Mouse (Mus musculus): ENCODE measurements around the gene Gna14. TPM values are rescaled to one million over a fixed set of nuclear protein-coding genes. Genes with fewer than 3 reads are reported as not detected.

Gene Gna14
- polyA plus RNA-seq, 1 experiment from 2014 or later, result 1.4 TPM

DNA sequence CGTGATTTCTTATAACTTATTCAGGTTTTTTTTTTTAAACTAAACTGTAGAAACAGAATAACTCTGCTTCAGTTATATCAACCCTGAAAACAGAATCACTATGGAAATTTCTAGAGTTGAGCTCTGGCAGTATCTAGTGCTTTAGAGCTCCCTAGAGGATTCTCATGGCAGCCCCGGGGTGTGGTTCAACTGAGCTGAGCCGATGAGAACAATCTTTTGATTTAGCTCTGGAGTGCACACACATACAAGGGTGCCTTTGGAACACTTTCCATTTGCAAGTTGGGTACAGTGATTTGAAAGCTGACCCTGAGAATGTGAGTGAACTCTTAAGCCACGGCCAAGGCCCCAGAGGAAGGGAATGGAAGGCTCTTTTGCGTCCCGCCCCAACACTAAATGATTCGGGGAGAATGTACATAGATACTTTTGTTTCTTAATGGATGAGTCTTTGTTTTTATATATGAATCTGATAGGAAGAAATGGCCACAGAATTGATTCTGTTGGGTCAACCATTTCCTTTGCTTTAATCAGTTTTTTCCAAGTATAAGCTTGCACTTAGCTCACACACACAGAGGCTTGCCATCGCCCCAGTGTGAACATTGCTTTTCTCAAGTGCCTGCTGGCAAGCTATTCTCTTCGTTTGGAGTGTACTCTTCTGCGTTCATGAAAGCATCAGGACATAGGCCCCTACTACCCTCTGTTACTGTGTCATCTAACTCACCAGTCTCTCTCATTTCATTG, 75.0 kb downstream of the Gna14 start:
- 76% methylated on average over 10 of the region's 10 CpGs for WGBS (ENCODE audit: insufficient replicate concordance)
- Histone ChIP-seq H3K4me3 (ENCODE audit: low read depth, low read length) (no peak overlapping the region), H3K9me3 (replicated peaks; ENCODE audit: control insufficient read depth, low read length) (peaks cover 3% of the 10 kb centered on the region; the same call in 1 of the 2 replicates), H3K27me3 (ENCODE audit: control insufficient read depth, insufficient read depth, low read length) (no peaks in the 10 kb centered on the region), H3K36me3 (ENCODE audit: control insufficient read depth, insufficient read depth, low read length) (no peaks in the 10 kb centered on the region), H3K4me1 (ENCODE audit: control insufficient read depth, insufficient read depth, low read length) (peaks cover 7% of the 10 kb centered on the region; the same call in 1 of the 2 replicates), H3K27ac (ENCODE audit: low read depth, low read length) (peak overlapping the region; percentile 29; the same call in 1 of the 2 replicates), H3K4me2 (peak overlapping the region; percentile 31; the same call in 1 of the 2 replicates), H3K9ac (ENCODE audit: low read depth, low read length) (no peak overlapping the region)
- no peak for ATAC-seq (replicated peaks; ENCODE audit: insufficient number of reproducible peaks, low FRiP score, low TSS enrichment)

DNA sequence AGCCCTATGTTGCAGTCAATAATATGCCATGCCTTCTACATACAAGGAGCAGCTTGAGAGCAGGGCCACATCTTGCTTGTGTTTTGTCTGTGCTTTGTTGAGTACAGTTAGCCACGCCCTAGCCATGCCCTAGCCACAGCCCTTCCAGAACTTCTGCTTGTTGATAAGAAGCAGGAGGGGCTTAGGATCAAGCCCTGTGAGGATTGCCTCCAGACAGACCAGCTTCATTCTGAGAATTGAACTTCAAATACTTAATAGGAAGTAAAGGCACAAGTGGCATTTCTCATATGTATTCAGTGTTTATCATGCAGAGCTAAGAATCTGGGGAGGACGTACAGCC, 75.5 kb downstream of the Gna14 start:
- Histone ChIP-seq H3K4me1 (ENCODE audit: control insufficient read depth, insufficient read depth, low read length) (peaks cover 7% of the 10 kb centered on the region; the same call in 1 of the 2 replicates), H3K9ac (ENCODE audit: low read depth, low read length) (no peak overlapping the region), H3K36me3 (ENCODE audit: control insufficient read depth, insufficient read depth, low read length) (no peaks in the 10 kb centered on the region), H3K4me3 (ENCODE audit: low read depth, low read length) (no peak overlapping the region), H3K4me2 (peak overlapping the region; percentile 31; the same call in 1 of the 2 replicates), H3K27me3 (ENCODE audit: control insufficient read depth, insufficient read depth, low read length) (no peaks in the 10 kb centered on the region), H3K9me3 (replicated peaks; ENCODE audit: control insufficient read depth, low read length) (peaks cover 3% of the 10 kb centered on the region; the same call in 1 of the 2 replicates), H3K27ac (ENCODE audit: low read depth, low read length) (peak overlapping the region; percentile 29; the same call in 1 of the 2 replicates)
- 50% methylated on average over 2 of the region's 2 CpGs for WGBS (ENCODE audit: insufficient replicate concordance)
- ATAC-seq (replicated peaks; ENCODE audit: insufficient number of reproducible peaks, low FRiP score, low TSS enrichment), result peak; percentile 85

DNA sequence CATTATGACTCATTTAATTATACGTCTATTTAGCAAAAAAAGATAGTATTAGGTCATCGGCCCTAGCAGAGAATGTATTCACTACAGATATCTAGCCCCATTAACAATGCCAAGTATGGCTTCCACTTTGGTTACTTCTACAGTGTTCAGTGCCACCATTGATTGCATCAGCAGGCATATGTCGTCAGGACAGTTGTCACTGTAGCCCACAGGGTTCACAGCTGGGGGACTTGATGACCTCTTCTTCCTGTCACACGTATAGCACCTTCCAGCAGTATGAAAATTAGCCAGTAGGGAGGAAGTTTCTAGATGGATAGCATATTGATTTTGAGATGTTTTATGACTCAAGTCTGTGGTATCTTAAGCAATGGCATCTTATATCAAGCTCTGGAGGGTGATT, 78.6 kb downstream of the Gna14 start:
- 74% methylated on average over 4 of the region's 4 CpGs for WGBS (ENCODE audit: insufficient replicate concordance)
- Histone ChIP-seq H3K27ac (ENCODE audit: low read depth, low read length) (no peak overlapping the region), H3K4me1 (ENCODE audit: control insufficient read depth, insufficient read depth, low read length) (peaks cover 7% of the 10 kb centered on the region; the same call in 1 of the 2 replicates), H3K4me3 (ENCODE audit: low read depth, low read length) (no peak overlapping the region), H3K4me2 (no peak overlapping the region), H3K9ac (ENCODE audit: low read depth, low read length) (no peak overlapping the region), H3K9me3 (replicated peaks; ENCODE audit: control insufficient read depth, low read length) (no peaks in the 10 kb centered on the region), H3K36me3 (ENCODE audit: control insufficient read depth, insufficient read depth, low read length) (no peaks in the 10 kb centered on the region), H3K27me3 (ENCODE audit: control insufficient read depth, insufficient read depth, low read length) (no peaks in the 10 kb centered on the region)
- ATAC-seq (replicated peaks; ENCODE audit: insufficient number of reproducible peaks, low FRiP score, low TSS enrichment), result no peak

DNA sequence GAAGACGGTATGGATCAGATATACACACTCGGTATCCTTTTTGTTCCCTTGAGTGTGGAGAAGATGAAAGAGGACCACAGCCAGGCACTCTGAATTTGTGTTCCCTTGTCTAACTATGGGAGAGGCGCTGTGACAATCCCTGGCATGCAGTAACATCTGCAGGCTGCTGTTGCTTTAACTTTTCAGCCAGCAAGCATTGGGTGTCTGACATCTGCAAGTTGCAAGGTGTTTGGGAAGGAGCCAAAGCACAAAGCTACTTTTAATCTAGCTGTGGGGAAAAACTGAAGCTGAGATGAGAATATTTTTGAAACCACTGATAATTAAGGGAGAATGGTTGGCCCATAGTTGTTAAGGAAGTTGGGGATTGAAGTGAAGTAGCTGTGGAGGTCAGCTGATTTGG, 83.0 kb downstream of the Gna14 start:
- no peak overlapping the region for H3K4me2 ChIP-seq
- H3K27ac ChIP-seq (ENCODE audit: low read depth, low read length), result no peak overlapping the region
- no peaks in the 10 kb centered on the region for H3K4me1 ChIP-seq (ENCODE audit: control insufficient read depth, insufficient read depth, low read length)
- 69% methylated on average over 3 of the region's 3 CpGs for WGBS (ENCODE audit: insufficient replicate concordance)
- no peak overlapping the region for H3K9ac ChIP-seq (ENCODE audit: low read depth, low read length)
- no peak overlapping the region for H3K4me3 ChIP-seq (ENCODE audit: low read depth, low read length)
- no peak for ATAC-seq (replicated peaks; ENCODE audit: insufficient number of reproducible peaks, low FRiP score, low TSS enrichment)
- no peaks in the 10 kb centered on the region for H3K36me3 ChIP-seq (ENCODE audit: control insufficient read depth, insufficient read depth, low read length)
- no peaks in the 10 kb centered on the region for H3K9me3 ChIP-seq (replicated peaks; ENCODE audit: control insufficient read depth, low read length)
- no peaks in the 10 kb centered on the region for H3K27me3 ChIP-seq (ENCODE audit: control insufficient read depth, insufficient read depth, low read length)

DNA sequence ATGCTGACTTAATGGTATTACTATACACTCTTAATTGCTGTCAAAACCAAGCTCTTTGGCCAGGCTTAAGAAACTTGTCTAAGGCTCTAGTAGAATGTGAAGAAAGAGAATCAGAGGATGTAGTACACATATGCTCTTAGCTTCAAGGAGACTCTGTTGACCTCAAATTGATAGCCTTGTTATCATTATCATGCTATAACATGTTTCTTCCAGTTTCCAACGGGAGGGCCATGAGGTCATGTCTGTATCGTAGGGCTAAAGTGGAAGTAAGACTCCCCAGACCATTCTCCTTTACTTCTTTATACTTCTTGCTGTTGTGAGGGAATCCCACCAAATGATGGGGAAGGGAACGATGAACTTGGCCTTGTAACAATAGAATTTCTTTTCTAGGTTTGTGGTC, 85.0 kb downstream of the Gna14 start:
- no peaks in the 10 kb centered on the region for H3K9me3 ChIP-seq (replicated peaks; ENCODE audit: control insufficient read depth, low read length)
- no peak overlapping the region for H3K27ac ChIP-seq (ENCODE audit: low read depth, low read length)
- H3K36me3 ChIP-seq (ENCODE audit: control insufficient read depth, insufficient read depth, low read length), result no peaks in the 10 kb centered on the region
- no peaks in the 10 kb centered on the region for H3K27me3 ChIP-seq (ENCODE audit: control insufficient read depth, insufficient read depth, low read length)
- ATAC-seq (replicated peaks; ENCODE audit: insufficient number of reproducible peaks, low FRiP score, low TSS enrichment), result no peak
- H3K4me2 ChIP-seq, result no peak overlapping the region
- 76% methylated on average over 3 of the region's 3 CpGs for WGBS (ENCODE audit: insufficient replicate concordance)
- no peak overlapping the region for H3K4me3 ChIP-seq (ENCODE audit: low read depth, low read length)
- H3K9ac ChIP-seq (ENCODE audit: low read depth, low read length), result no peak overlapping the region
- H3K4me1 ChIP-seq (ENCODE audit: control insufficient read depth, insufficient read depth, low read length), result no peaks in the 10 kb centered on the region

DNA sequence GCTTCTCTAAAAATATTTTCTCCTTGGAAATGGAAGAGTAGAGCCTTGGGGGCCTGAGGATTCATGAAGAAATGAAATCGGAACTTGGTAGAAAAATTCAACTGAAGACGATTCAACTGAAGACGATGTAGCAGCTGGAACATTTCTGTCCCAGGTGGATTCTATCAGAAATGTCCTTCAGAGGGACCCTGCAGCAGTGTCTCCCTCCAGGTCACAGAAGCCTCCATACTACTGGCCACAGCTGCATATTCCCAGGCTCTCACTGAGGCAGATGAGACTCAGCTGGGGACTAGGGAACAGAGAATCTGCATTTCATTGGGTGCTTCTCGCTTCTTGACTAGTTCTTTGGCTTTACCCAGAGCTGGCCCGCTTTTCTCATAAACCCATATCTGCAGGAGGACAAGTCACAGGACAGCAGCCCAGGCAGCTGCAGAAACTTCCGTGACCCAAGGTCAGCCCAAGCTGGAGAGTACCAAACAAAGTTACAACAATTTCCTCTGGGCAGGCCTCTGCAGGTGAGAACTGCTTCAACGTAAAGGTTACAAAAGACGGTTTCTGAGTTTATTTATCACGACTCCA, 90.8 kb downstream of the Gna14 start:
- H3K9ac ChIP-seq (ENCODE audit: low read depth, low read length), result no peak overlapping the region
- H3K36me3 ChIP-seq (ENCODE audit: control insufficient read depth, insufficient read depth, low read length), result no peaks in the 10 kb centered on the region
- no peaks in the 10 kb centered on the region for H3K9me3 ChIP-seq (replicated peaks; ENCODE audit: control insufficient read depth, low read length)
- no peak overlapping the region for H3K27ac ChIP-seq (ENCODE audit: low read depth, low read length)
- 80% methylated on average over 9 of the region's 9 CpGs for WGBS (ENCODE audit: insufficient replicate concordance)
- H3K4me1 ChIP-seq (ENCODE audit: control insufficient read depth, insufficient read depth, low read length), result no peaks in the 10 kb centered on the region
- H3K4me2 ChIP-seq, result no peak overlapping the region
- no peaks in the 10 kb centered on the region for H3K27me3 ChIP-seq (ENCODE audit: control insufficient read depth, insufficient read depth, low read length)
- ATAC-seq (replicated peaks; ENCODE audit: insufficient number of reproducible peaks, low FRiP score, low TSS enrichment), result no peak
- H3K4me3 ChIP-seq (ENCODE audit: low read depth, low read length), result no peak overlapping the region

DNA sequence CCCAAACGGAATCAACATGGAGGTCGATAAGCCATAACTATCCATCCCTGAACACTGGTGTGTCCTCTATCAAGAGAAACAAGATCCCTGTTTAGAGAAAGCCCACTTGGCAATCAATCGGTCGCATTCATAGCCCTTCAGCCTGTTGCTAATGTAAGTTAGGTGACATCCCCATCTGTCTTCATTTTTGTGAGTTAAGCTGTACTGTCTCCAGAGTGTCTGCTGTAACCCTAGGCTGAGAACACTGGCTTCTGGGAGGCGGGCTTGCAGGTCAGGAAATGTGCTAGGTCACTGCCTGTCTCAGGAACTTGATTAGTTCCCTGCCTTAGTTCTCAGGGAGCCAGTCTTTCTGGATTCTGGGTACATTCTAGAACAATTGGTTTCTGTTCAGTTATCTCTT, 91.5 kb downstream of the Gna14 start:
- Histone ChIP-seq H3K4me3 (ENCODE audit: low read depth, low read length) (no peak overlapping the region), H3K27me3 (ENCODE audit: control insufficient read depth, insufficient read depth, low read length) (no peaks in the 10 kb centered on the region), H3K9me3 (replicated peaks; ENCODE audit: control insufficient read depth, low read length) (no peaks in the 10 kb centered on the region), H3K36me3 (ENCODE audit: control insufficient read depth, insufficient read depth, low read length) (no peaks in the 10 kb centered on the region), H3K27ac (ENCODE audit: low read depth, low read length) (no peak overlapping the region), H3K4me1 (ENCODE audit: control insufficient read depth, insufficient read depth, low read length) (no peaks in the 10 kb centered on the region), H3K4me2 (no peak overlapping the region), H3K9ac (ENCODE audit: low read depth, low read length) (no peak overlapping the region)
- ATAC-seq (replicated peaks; ENCODE audit: insufficient number of reproducible peaks, low FRiP score, low TSS enrichment), result no peak
- WGBS (ENCODE audit: insufficient replicate concordance), result 64% methylated on average over 5 of the region's 5 CpGs

DNA sequence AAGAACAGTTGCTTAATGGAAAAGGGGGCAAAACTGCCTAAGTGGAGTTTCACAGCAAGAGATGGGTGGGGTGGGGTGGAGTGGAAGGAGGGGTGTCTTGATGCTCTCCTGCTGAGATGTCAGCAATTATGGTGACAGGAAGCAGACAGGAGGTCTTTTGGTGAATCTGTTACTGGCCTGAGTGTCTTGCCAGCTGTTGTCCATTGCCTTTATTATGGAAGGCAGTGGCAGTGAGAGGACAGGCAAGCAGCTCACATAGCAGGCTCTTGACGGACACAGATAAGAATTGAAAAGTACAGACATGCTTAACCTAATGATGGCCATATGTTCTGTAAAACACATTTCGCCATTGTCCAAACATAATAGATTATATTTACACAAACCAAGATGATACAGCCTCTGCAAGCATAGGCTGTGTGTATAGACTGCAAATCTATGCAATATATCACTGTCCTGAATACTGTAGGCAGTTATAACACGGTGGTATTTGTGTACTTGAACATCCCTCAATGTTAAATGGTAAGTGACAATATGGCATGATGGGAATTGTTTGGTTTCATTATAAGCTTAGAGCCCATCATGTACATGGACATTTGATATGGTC, 92.8 kb downstream of the Gna14 start:
- Histone ChIP-seq H3K4me2 (no peak overlapping the region), H3K36me3 (ENCODE audit: control insufficient read depth, insufficient read depth, low read length) (no peaks in the 10 kb centered on the region), H3K4me1 (ENCODE audit: control insufficient read depth, insufficient read depth, low read length) (no peaks in the 10 kb centered on the region), H3K9me3 (replicated peaks; ENCODE audit: control insufficient read depth, low read length) (no peaks in the 10 kb centered on the region), H3K27ac (ENCODE audit: low read depth, low read length) (no peak overlapping the region), H3K4me3 (ENCODE audit: low read depth, low read length) (no peak overlapping the region), H3K9ac (ENCODE audit: low read depth, low read length) (no peak overlapping the region), H3K27me3 (ENCODE audit: control insufficient read depth, insufficient read depth, low read length) (no peaks in the 10 kb centered on the region)
- WGBS (ENCODE audit: insufficient replicate concordance), result 54% methylated on average over 3 of the region's 3 CpGs
- ATAC-seq (replicated peaks; ENCODE audit: insufficient number of reproducible peaks, low FRiP score, low TSS enrichment), result no peak

Data from heart, embryonic 11.5 days (tissue).